Mouse (Mus musculus): ENCODE measurements at regions not wholly inside any gene's neighbourhood (a gene's known extent, or its start where the extent isn't known, plus 50 kb on each side); places are given as distances from the start of the nearest gene placed in this dataset.

DNA sequence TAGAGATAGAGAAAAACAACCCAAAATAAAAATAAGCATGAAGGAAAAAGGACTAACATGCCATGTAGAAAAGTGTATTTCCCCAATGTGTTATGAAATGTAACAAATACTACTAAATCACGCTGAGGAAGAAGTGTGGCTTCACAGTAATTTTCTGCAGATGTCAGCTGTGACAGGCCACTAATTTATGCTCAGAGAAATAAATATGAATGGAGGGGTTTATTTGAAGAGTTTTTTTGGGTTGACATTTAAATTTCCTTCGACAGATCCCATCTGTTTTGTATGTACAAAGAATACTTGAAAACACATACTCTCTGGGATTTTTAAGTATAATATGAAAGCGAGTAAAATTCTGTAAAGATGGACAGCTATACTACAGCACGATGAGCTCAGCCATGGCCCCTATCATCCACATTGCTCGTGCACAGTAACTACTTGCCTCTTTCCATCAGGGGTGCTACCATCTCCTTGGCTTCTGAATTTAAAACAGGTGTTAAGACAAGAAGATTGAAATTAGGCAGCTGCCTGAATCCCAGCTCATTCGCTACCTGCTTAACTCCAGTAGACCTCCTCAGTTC is 605.1 kb downstream of the Gm4340 start:
- no peak for TF ChIP-seq CTCF (IDR thresholded peaks at IDR 0.05; ENCODE audit: low read depth)
- DNase-seq (peak; percentile 35), ATAC-seq (peak; percentile 86)
- Histone ChIP-seq H3K36me3 (ENCODE audit: insufficient read depth) (no peaks in the 10 kb centered on the region), H3K4me2 (ENCODE audit: low read depth) (no peak overlapping the region), H3K9me3 (ENCODE audit: low read length) (no peaks in the 10 kb centered on the region), H3K9ac (no peak overlapping the region), H3K4me3 (ENCODE audit: low read depth, low read length) (no peak overlapping the region), H3K4me1 (ENCODE audit: insufficient read depth) (no peaks in the 10 kb centered on the region), H3K27ac (ENCODE audit: low read depth, low read length) (0 out of 2 replicates have a peak overlapping the region, but pooled peaks have one; percentile 29), H3K27me3 (ENCODE audit: insufficient read depth, low read length) (no peaks in the 10 kb centered on the region)
- 43% methylated on average over 6 of the region's 6 CpGs for WGBS

DNA sequence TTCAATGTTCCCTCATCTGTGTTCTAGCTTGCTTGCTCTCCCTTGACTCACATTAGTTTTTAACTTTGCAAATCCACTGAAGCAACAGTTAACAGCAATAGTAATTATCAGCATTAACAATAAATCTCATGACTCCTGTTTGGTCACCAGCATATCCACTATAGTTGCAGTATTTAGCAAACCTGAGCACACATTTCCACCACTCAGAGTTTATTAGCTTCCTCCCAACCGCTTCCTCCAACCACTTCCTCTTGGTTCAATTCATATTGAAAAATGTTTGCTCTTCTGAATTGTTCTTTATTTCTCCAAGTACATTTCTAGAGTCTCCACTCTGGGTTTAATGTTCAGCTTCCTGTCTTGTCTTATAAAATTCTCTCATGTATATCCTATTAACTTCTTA is 611.0 kb downstream of the Gm4340 start:
- Histone ChIP-seq H3K27me3 (ENCODE audit: insufficient read depth, low read length) (no peaks in the 10 kb centered on the region), H3K4me3 (ENCODE audit: low read depth, low read length) (no peak overlapping the region), H3K27ac (ENCODE audit: low read depth, low read length) (no peak overlapping the region), H3K9ac (no peak overlapping the region), H3K4me1 (ENCODE audit: insufficient read depth) (no peaks in the 10 kb centered on the region), H3K36me3 (ENCODE audit: insufficient read depth) (no peaks in the 10 kb centered on the region), H3K9me3 (ENCODE audit: low read length) (no peaks in the 10 kb centered on the region), H3K4me2 (ENCODE audit: low read depth) (no peak overlapping the region)
- WGBS = 88% methylated on average over 1 of the region's 1 CpGs
- DNase-seq (no peak), ATAC-seq (no peak)
- TF ChIP-seq CTCF (IDR thresholded peaks at IDR 0.05; ENCODE audit: low read depth) = no peak

DNA sequence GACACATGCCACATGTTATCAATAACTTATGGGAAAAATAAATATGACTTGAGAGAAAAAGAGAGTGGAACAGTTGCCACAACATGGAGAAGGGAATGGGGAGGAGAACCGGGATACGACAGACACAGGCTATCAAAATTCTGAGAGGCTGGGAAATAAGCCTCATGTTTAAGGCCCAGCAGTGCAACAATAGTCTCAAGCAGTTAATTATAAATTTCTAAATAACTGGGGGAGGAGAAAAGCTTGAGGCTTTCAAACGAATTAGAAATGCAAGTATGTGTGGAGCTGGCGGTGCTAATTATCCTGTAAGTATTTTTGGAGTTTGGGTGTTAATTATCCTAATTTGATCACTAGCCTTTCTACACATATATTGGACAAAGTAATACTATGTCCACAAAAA is 624.4 kb downstream of the Gm4340 start:
- TF ChIP-seq CTCF (IDR thresholded peaks at IDR 0.05; ENCODE audit: low read depth) = no peak
- no peak for DNase-seq
- ATAC-seq = no peak
- Histone ChIP-seq H3K9ac (no peak overlapping the region), H3K4me1 (ENCODE audit: insufficient read depth) (no peaks in the 10 kb centered on the region), H3K27me3 (ENCODE audit: insufficient read depth, low read length) (no peaks in the 10 kb centered on the region), H3K36me3 (ENCODE audit: insufficient read depth) (no peaks in the 10 kb centered on the region), H3K9me3 (ENCODE audit: low read length) (no peaks in the 10 kb centered on the region), H3K27ac (ENCODE audit: low read depth, low read length) (no peak overlapping the region), H3K4me2 (ENCODE audit: low read depth) (no peak overlapping the region), H3K4me3 (ENCODE audit: low read depth, low read length) (no peak overlapping the region)
- WGBS = 20% methylated on average over 4 of the region's 4 CpGs

DNA sequence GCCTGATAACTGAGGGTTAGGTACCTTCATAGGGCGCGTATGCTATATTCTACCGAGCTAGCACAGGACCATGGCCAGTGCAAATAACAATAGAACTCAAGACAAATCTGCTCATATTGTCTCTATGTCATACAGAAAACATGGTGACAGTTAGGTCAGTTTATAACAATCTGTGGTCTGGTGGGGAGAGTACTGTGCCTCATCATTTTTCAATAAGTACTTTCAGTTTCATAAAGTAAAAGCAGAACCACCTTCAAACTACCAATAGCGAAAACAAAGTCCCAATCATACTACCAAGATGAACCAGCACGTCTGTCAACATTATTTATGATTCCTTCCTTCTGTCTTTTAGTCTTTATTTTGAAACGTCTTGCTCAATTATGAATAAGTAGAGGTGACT is 658.0 kb downstream of the Gm4340 start:
- no peaks in the 10 kb centered on the region for H3K27me3 ChIP-seq (ENCODE audit: insufficient read depth, low read length)
- no peak overlapping the region for H3K4me2 ChIP-seq (ENCODE audit: low read depth)
- no peak overlapping the region for H3K27ac ChIP-seq (ENCODE audit: low read depth, low read length)
- H3K4me1 ChIP-seq (ENCODE audit: insufficient read depth) = no peaks in the 10 kb centered on the region
- no peak for DNase-seq
- ATAC-seq = no peak
- H3K4me3 ChIP-seq (ENCODE audit: low read depth, low read length) = no peak overlapping the region
- no peaks in the 10 kb centered on the region for H3K9me3 ChIP-seq (ENCODE audit: low read length)
- TF ChIP-seq CTCF (IDR thresholded peaks at IDR 0.05; ENCODE audit: low read depth) = no peak
- 92% methylated on average over 6 of the region's 6 CpGs for WGBS
- no peak overlapping the region for H3K9ac ChIP-seq
- H3K36me3 ChIP-seq (ENCODE audit: insufficient read depth) = no peaks in the 10 kb centered on the region

DNA sequence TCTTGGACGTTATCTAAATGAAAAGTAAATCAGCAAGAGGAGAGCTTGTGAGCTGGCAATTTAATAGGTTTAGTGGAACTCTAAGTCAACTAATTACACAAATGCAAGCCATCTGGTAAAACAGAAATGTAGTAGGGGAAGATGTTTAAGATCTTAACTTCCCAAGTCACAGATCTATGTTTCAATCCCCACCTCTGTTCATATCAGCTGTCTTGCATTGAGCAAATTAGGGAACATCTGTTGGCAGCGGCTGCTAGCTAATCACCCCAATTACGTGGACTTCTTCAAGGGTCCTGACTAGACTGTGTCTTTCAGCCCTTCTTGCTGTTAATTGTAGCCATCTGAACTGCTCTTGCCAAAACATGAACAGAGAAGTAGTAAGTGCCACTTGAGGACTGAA is 659.3 kb downstream of the Gm4340 start:
- no peak overlapping the region for H3K4me3 ChIP-seq (ENCODE audit: low read depth, low read length)
- H3K27me3 ChIP-seq (ENCODE audit: insufficient read depth, low read length) = no peaks in the 10 kb centered on the region
- 67% methylated on average over 3 of the region's 3 CpGs for WGBS
- no peaks in the 10 kb centered on the region for H3K4me1 ChIP-seq (ENCODE audit: insufficient read depth)
- no peak overlapping the region for H3K9ac ChIP-seq
- TF ChIP-seq CTCF (IDR thresholded peaks at IDR 0.05; ENCODE audit: low read depth) = no peak
- H3K27ac ChIP-seq (ENCODE audit: low read depth, low read length) = no peak overlapping the region
- DNase-seq (no peak), ATAC-seq (no peak)
- no peak overlapping the region for H3K4me2 ChIP-seq (ENCODE audit: low read depth)
- H3K9me3 ChIP-seq (ENCODE audit: low read length) = no peaks in the 10 kb centered on the region
- no peaks in the 10 kb centered on the region for H3K36me3 ChIP-seq (ENCODE audit: insufficient read depth)

DNA sequence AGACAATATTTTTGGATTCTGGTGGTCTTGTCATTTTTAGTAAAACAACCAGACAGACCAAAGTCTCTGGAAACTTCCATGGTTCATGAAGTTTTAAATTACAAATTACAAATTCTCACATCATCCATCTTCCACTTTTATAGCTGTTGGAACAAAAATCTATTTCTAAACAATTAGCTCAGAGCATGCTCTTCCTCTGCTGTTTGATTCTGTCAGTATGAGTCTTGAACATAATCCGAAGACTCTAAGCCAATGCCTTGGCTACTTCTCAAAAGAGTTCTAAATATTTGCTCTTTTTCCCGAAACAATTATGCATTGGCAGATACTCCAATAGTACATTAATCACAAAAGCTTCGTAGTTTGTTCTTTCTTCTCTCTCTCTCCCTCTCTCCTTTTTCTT is 684.4 kb downstream of the Gm4340 start:
- Histone ChIP-seq H3K4me2 (ENCODE audit: low read depth) (no peak overlapping the region), H3K9ac (no peak overlapping the region), H3K4me1 (ENCODE audit: insufficient read depth) (no peaks in the 10 kb centered on the region), H3K27ac (ENCODE audit: low read depth, low read length) (no peak overlapping the region), H3K4me3 (ENCODE audit: low read depth, low read length) (no peak overlapping the region), H3K9me3 (ENCODE audit: low read length) (no peaks in the 10 kb centered on the region), H3K27me3 (ENCODE audit: insufficient read depth, low read length) (no peaks in the 10 kb centered on the region), H3K36me3 (ENCODE audit: insufficient read depth) (no peaks in the 10 kb centered on the region)
- WGBS = 63% methylated on average over 3 of the region's 3 CpGs
- DNase-seq (no peak), ATAC-seq (no peak)
- no peak for TF ChIP-seq CTCF (IDR thresholded peaks at IDR 0.05; ENCODE audit: low read depth)

DNA sequence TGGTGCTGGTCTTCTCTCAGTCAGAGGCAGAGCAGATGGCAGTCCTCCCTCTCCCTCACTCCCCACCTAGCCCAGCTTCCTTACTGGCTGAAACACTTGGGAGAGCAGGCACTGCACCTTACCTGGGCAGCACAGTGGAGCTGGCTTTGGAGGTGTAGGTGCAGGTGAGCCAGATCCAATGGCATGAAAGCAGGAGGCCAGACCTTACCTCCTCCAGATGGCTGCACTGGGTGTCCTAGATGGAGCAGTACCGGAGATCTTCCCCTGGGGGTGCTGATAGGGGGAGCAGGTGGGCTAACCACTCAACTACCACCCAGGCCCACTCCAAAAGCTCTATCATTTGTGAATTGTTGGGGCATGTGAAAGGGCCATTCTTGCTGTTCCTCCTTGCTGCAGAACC is 660.0 kb downstream of the Tmtc2 start:
- H3K9ac ChIP-seq = no peak overlapping the region
- no peaks in the 10 kb centered on the region for H3K9me3 ChIP-seq (ENCODE audit: low read length)
- H3K27ac ChIP-seq (ENCODE audit: low read depth, low read length) = no peak overlapping the region
- TF ChIP-seq CTCF (IDR thresholded peaks at IDR 0.05; ENCODE audit: low read depth) = no peak
- no peaks in the 10 kb centered on the region for H3K4me1 ChIP-seq (ENCODE audit: insufficient read depth)
- H3K36me3 ChIP-seq (ENCODE audit: insufficient read depth) = no peaks in the 10 kb centered on the region
- ATAC-seq = no peak
- WGBS = 97% methylated on average over 1 of the region's 1 CpGs
- DNase-seq = no peak
- H3K27me3 ChIP-seq (ENCODE audit: insufficient read depth, low read length) = no peaks in the 10 kb centered on the region
- H3K4me3 ChIP-seq (ENCODE audit: low read depth, low read length) = no peak overlapping the region
- H3K4me2 ChIP-seq (ENCODE audit: low read depth) = no peak overlapping the region

DNA sequence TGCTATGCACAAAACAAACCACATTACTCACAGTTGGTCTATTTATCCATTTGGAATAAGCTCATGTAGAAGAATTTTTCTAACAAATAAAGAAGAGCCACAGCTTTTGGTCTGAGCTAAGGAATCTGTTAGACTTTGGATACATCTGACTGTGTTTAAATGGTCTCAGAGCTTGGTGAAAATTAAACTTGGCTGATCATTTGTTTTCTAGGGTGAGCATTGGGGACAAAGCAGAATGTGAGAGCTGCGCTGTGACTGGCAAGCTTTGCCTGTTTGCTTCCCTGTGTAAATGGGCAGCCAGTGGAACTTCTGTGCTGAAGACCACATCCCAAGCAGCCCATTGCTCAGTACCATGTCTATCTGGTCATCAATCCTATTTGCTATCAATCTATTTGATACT is 658.7 kb downstream of the Tmtc2 start:
- ATAC-seq (no peak), DNase-seq (no peak)
- Histone ChIP-seq H3K27me3 (ENCODE audit: insufficient read depth, low read length) (no peaks in the 10 kb centered on the region), H3K4me2 (ENCODE audit: low read depth) (no peak overlapping the region), H3K4me3 (ENCODE audit: low read depth, low read length) (no peak overlapping the region), H3K9ac (no peak overlapping the region), H3K36me3 (ENCODE audit: insufficient read depth) (no peaks in the 10 kb centered on the region), H3K27ac (ENCODE audit: low read depth, low read length) (no peak overlapping the region), H3K9me3 (ENCODE audit: low read length) (no peaks in the 10 kb centered on the region), H3K4me1 (ENCODE audit: insufficient read depth) (no peaks in the 10 kb centered on the region)
- TF ChIP-seq CTCF (IDR thresholded peaks at IDR 0.05; ENCODE audit: low read depth) = no peak
- WGBS = 81% methylated on average over 1 of the region's 1 CpGs
